Mouse (Mus musculus): Measurements from ENCODE around the gene Tdo2. TPM values are rescaled to one million over a fixed set of nuclear protein-coding genes. Genes with fewer than 3 reads are reported as not detected.

Tdo2 gene
- polyA plus RNA-seq (2014; fragmentation: Illumina TruSeq; extraction: RNeasy Lipid Tissue Mini Kit (QIAGEN cat#74804); ENCODE audit: low read depth, low replicate concordance): 0.86 TPM

DNA sequence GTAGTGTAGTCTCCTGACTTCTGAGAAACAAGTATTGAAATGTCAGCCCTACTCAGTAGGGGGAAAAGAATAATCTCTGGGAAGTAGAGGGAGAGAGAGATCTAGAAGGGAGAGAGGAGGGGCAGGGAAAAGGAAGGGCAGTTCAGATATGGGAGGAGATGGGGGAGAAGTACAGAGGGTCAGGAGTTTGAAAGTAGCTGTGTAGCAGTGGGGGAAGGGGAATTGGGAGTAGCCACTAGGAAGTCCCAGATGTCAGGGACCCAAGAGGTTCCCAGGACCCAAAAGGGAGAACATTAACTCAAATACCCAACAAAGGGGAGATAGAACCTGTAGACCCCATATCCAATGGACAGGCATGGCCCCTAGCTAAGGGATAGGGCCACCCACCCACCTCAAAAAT lies at the start of gene Tdo2:
TSS of gene Tdo2 (minus strand) at position 101 of the 400 bp plus-strand sequence.

DNA sequence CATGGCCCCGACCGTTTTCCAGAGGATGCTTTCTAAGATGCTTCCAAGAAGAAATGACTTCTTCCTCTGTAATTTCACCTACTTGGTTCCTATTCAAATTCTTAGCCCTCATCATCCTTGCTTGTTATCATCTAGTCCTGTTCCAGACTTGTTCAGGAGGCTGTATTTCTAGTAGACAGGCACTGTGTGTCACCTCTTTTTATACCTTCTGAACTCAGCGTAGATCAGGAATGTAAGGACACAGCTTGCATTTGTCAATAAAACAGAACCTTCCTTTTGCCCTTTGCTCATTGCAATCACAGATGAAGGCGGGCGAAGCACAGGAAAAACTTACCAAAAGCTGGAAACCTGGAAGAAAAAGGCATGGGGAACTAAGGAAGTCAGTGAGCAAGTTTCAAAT lies 6.0 kb upstream of the Tdo2 start, which contains the start of gene Asic5:
TSS of gene Asic5 (plus strand) at position 301 of the 400 bp plus-strand sequence.

DNA sequence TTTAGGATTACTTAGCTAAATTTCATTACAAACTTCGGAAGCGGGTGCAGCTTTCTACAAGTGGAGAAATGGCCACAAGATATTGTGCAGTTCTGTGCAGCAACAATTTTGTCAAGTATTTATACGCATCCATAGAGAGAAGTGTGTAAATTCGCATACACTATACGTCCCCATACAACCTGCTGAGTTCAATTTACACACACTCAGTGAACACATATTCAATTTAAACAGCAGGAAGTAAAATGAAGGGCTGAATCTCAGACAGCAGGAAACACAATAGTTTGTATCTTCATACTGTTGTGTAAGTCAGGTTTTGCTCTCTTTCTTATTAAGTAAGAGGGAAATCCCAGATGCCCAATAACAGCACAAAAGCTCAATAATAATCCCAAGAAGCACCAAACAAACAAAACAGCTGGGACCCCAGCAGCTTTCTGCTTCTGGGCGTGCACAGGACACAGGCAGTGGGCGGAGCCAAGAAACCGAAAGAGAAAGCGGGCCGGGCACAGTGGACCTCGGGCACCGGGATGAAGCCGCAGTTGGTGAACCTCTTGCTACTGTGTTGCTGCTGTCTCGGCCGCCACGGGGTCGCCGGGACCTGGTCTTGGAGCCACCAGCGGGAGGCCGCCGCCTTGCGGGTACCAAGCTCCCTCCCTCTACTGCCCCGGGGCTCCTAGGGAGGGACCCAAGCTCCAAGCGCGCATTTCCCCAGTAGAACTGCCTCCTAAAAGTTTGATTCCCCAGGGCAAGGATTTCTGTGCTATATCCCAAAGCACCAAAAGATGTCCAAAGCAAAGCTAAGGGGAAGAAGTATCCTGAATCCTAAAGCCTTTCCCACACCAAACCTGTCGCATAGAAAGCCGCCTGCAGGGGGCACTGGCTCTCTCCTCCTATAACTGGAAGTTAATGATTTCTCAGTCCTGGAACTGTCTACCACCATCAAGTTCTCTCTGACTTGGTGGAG lies 43.6 kb downstream of the Tdo2 start, which contains the start of gene Ctso:
TSS of gene Ctso (plus strand) at position 461 of the 961 bp plus-strand sequence.

Other genes starting within 250 kb of the Tdo2 start
- gene Ctso, start 43.6 kb downstream of the Tdo2 start, polyA plus RNA-seq (2014; fragmentation: Illumina TruSeq; extraction: RNeasy Lipid Tissue Mini Kit (QIAGEN cat#74804); ENCODE audit: low read depth, low replicate concordance): 16.6 TPM
- gene Asic5, start 6.1 kb upstream of the Tdo2 start, polyA plus RNA-seq (2014; fragmentation: Illumina TruSeq; extraction: RNeasy Lipid Tissue Mini Kit (QIAGEN cat#74804); ENCODE audit: low read depth, low replicate concordance): not detected
- 17.4 TPM for gene Gucy1b1, start 98.5 kb upstream of the Tdo2 start, polyA plus RNA-seq (2014; fragmentation: Illumina TruSeq; extraction: RNeasy Lipid Tissue Mini Kit (QIAGEN cat#74804); ENCODE audit: low read depth, low replicate concordance)
- gene Gucy1a1, start 169.6 kb upstream of the Tdo2 start, polyA plus RNA-seq (2014; fragmentation: Illumina TruSeq; extraction: RNeasy Lipid Tissue Mini Kit (QIAGEN cat#74804); ENCODE audit: low read depth, low replicate concordance): 22.1 TPM

Data from heart, adult 10 weeks (tissue).